Mouse (Mus musculus): ENCODE results near the gene Asxl1.

Gene Asxl1

DNA sequence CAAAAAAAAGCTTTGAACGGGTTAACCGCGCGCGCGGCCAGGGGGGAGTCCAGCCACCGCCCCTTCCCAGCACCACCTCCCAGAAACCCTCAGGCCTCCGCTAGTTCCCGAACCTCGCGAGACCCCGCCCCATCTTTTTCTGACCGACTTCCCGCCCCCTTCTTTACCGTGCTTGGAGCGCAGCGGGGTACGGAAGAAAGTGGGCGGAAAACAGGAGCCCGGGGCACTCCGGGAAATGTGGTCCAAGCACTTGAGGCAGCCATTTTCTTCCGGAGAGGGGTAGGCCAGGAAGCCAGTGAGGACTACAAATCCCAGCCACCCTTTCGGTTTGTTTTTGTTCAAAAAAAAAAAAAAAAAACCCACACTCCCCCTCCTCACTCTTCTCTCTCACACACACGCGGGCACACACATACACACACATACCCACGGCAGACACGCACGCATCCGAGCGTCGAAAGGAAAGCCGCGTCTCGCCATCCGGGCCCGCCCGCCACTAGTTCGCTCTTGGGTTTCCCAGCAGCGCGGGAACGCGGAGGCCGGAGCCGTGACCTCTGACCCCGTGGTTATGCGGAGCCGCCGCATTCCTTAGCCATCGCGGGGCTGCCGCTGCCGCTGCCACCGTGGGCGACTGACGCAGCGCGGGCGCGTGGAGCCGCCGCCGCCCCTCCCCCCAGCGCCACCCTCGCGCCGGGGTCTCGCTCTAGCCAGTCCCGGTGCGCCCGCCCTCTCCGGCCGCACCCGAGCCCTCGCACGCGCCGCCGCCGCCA is at the start of gene Asxl1:
Asxl1 (plus strand) TSS at position 376 of the 767 bp plus-strand sequence.
- DNase-seq (ENCODE audit: low read depth) = peak; percentile 93

GRCm38 (mm10) chr2:153297771-153298170 is 47.9 kb upstream of the Asxl1 start:
- no peak for DNase-seq (ENCODE audit: low read depth)

- DNase-seq (ENCODE audit: low read depth) = no peak
Observed at GRCm38 (mm10) chr2:153298460-153298859, 47.2 kb upstream of the Asxl1 start.

- no peak for DNase-seq (ENCODE audit: low read depth)
Observed at GRCm38 (mm10) chr2:153298863-153299262, 46.8 kb upstream of the Asxl1 start.

DNA sequence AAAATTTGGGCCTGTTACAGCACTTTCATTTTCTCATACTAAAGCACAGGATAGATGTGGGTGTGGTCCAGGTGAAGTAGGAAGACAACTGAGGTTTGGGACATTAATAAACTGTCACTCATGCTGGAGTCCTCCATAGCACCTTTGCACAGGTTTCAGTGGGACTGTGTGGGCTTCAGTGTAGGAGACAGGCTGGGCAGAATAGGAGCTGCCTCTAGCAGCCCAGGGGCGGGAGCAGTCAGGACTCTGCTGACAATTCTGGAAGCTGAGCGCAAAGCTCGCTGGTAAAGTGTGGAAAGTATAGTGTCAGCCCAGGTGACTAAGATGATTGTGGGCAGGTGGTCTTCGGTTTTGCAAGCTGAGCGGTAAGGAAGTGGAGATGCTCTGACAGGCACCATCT is 44.5 kb upstream of the Asxl1 start:
- no peak for DNase-seq (ENCODE audit: low read depth)

- DNase-seq (ENCODE audit: low read depth) = no peak
Observed at GRCm38 (mm10) chr2:153305240-153305639, 40.4 kb upstream of the Asxl1 start.

DNA sequence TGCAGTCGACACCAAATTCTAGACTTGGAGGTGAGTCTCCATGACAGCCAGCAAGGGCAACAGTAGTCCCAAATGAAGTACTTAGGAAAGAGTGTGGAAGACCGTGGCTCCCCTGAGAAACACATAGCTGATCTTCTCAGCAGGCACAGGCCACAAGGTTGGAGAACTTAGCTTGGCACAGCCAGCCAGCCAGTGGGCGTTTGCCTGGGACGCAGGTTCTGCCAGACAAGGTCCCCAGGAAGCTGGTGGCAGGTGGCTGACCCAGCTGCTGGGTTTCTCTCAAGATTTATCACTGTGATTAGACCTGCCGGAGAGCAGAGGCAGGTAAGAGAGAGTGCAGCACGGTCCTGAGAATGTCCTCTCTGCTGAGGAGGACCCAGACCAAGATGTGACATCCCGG is 37.0 kb upstream of the Asxl1 start:
- DNase-seq (ENCODE audit: low read depth) = no peak

- DNase-seq (ENCODE audit: low read depth) = no peak
Observed at GRCm38 (mm10) chr2:153309106-153309505, 36.5 kb upstream of the Asxl1 start.

GRCm38 (mm10) chr2:153310228-153310627 is 35.4 kb upstream of the Asxl1 start:
- DNase-seq (ENCODE audit: low read depth) = no peak

DNA sequence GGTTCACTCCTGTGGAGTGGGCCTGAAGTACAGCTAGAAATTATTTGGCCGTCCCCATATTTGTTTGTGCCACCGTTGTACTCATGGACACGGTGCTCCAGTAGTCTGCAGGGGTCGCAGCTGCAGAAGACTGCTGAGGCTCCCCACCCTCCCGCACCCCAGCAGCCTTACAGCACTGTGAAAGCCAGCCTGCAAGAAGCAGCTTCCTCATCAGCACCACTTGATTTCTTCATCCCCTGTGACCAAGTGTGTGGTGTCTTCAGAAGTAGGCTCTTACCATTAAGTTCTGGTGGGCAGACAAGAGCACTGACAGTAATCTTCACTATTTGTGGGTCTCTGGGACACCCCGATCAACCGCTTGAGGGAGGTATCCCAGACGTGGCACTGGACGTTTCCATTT is 32.7 kb upstream of the Asxl1 start:
- DNase-seq (ENCODE audit: low read depth) = no peak

GRCm38 (mm10) chr2:153318408-153318807 is 27.2 kb upstream of the Asxl1 start:
- no peak for DNase-seq (ENCODE audit: low read depth)

- no peak for DNase-seq (ENCODE audit: low read depth)
Observed at GRCm38 (mm10) chr2:153319036-153319643, 26.5 kb upstream of the Asxl1 start.

- no peak for DNase-seq (ENCODE audit: low read depth)
Observed at GRCm38 (mm10) chr2:153325706-153326376, 19.8 kb upstream of the Asxl1 start.

- no peak for DNase-seq (ENCODE audit: low read depth)
Observed at GRCm38 (mm10) chr2:153332271-153332670, 13.4 kb upstream of the Asxl1 start.

GRCm38 (mm10) chr2:153332981-153333380 is 12.6 kb upstream of the Asxl1 start:
- no peak for DNase-seq (ENCODE audit: low read depth)

- DNase-seq (ENCODE audit: low read depth) = no peak
Observed at GRCm38 (mm10) chr2:153333822-153334232, 11.8 kb upstream of the Asxl1 start.

DNA sequence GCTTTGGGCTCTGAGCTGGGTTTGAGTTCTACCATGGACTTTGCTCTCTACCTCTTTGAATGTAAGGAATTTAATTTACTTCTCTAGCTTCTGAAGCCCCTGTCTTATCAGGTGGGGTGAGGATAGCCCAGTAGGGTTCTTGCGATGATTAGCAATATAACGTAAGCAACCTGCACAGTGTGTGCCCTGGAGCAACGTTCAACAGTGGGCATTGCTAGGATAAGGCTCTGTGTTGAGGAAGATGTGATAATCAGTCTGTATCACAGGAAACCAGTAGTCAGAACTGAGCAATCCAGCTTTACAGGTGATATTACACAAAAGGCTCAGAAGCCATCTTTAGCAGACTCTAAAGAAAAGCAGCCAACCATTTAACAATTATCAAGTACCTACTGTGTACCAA is 11.3 kb upstream of the Asxl1 start:
- DNase-seq (ENCODE audit: low read depth) = no peak

DNA sequence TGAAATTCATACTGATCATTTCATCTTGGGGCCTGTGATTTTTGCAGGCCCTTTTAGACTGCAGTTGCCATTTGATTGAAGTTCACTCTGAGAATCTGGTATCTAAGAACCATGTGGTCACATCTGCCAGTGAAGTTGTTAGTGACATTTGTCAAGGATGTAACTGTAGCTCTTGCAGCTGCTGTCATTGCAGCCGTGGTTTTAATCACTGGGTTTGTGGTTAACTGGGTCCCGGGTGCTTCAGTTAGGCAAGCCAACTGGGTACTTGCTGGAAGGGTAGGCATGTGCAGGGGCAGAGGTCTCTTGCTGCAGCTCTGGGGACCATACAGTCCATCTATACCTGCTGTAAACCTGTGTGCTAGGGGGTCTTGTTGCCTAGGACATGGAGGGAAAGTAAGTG is 9.5 kb upstream of the Asxl1 start:
- DNase-seq (ENCODE audit: low read depth) = no peak

GRCm38 (mm10) chr2:153338361-153339350 is 7.0 kb upstream of the Asxl1 start:
- no peak for DNase-seq (ENCODE audit: low read depth)

DNA sequence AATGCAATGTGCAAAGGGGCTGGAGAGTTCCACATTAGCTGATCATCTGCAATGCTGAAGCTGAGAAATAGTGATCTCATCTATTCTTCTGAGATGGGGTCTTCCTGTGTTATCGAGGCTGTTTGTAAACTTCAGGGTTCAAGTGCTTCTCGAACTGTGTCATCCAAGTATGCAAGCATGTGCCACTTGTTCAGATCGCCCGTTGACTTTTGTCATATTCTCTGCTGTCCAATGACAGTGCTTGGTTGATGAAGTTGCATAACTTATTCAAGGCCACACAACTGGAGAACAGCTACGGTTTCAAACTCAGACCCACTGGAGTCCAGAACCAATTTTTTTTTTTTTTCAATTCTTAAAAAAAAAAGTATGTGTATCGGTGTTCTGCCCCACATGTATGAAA is 3.5 kb upstream of the Asxl1 start:
- no peak for DNase-seq (ENCODE audit: low read depth)

GRCm38 (mm10) chr2:153342602-153343001 is 3.0 kb upstream of the Asxl1 start:
- DNase-seq (ENCODE audit: low read depth) = peak; percentile 65

GRCm38 (mm10) chr2:153343191-153343590 is 2.4 kb upstream of the Asxl1 start:
- DNase-seq (ENCODE audit: low read depth) = no peak

Data from c-Kit-positive CD71-positive TER-119-negative erythroid progenitor cells, embryonic 14.5 days (primary cell).